Mouse (Mus musculus): ENCODE data around the gene Hk1. TPM values are rescaled to one million over a fixed set of nuclear protein-coding genes. Genes with fewer than 3 reads are reported as not detected.
"Not testable (repeated sequence)": the region's sequence is repeated elsewhere in the genome, so short reads cannot be mapped to it uniquely, and the experiment has no call there.

The Hk1 gene
- total RNA-seq, 2 experiments from 2014 or later: 311 to 316 TPM

DNA sequence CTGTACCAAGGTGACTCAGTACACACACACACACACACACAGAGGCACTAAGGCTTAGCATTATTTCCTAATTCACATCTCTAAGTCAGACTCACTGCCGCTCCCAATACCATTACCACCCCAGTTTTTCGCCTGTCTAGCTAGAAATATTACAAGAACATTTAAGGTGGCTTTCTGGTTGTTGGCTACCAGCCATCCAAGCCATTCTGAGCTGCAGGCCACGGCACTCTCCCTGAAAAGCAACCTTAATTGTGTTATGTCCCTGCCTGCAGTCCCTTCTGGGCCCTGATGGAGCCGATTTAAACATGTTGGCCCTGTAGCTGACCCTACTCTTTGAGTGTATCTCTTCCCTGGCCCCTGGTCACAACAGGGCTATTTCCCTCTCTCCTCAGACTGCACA, 37.8 kb downstream of the Hk1 start:
- DNase-seq (ENCODE audit: low spot score in 2 of 2): no peak

DNA sequence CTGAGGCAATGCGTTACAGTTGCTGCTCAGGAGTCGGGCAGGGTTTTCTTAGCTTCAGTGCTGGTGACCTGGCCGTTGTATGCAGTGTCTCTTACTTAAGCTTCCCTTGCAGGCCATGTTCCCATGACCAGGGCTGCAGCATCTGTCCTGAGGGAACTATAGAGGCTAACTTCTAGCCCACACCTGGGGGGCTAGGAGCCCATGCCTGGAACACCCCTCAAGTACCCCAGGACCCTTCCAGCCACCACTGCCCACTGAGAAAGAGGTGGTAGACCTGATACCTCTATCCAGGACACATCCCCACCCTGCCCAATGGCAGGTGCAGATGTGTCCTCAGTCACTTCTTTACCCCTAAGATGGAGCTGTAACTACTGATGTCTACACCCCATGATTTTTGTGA, 38.7 kb downstream of the Hk1 start:
- no peak for DNase-seq (ENCODE audit: low spot score in 2 of 2)

DNA sequence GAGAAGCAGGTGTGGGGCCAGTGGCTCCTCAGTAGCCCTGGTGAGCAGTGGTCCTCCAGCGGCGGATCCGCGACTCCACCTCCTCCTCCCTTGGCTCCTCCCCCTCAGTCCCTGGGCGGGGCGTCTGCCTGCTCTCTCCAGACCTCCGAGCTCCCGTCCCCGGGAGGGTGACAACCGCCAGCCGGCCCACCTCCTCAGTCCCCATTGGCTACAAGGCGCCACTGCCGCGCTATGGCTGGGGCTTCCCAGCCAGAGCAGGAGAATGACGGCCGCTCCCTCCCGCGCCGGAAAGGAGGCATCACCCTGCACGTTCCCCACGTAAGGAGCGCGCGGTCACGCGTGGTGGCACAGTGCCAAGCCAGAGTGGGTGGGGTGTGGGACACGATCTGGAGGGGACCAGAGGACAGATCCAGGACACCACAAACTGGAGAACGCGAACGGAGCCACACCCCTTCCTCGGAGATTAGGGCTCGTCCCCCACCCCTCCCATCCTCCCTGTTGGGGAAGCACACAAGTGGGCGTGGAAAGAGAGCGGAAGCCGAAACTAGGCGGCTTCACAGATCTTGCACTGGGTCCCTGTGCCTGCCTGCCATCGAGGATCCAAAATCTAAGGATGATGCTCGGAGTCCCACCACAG, 39.5 kb downstream of the Hk1 start:
- DNase-seq (ENCODE audit: low spot score in 2 of 2): peak; percentile 96 to 97

DNA sequence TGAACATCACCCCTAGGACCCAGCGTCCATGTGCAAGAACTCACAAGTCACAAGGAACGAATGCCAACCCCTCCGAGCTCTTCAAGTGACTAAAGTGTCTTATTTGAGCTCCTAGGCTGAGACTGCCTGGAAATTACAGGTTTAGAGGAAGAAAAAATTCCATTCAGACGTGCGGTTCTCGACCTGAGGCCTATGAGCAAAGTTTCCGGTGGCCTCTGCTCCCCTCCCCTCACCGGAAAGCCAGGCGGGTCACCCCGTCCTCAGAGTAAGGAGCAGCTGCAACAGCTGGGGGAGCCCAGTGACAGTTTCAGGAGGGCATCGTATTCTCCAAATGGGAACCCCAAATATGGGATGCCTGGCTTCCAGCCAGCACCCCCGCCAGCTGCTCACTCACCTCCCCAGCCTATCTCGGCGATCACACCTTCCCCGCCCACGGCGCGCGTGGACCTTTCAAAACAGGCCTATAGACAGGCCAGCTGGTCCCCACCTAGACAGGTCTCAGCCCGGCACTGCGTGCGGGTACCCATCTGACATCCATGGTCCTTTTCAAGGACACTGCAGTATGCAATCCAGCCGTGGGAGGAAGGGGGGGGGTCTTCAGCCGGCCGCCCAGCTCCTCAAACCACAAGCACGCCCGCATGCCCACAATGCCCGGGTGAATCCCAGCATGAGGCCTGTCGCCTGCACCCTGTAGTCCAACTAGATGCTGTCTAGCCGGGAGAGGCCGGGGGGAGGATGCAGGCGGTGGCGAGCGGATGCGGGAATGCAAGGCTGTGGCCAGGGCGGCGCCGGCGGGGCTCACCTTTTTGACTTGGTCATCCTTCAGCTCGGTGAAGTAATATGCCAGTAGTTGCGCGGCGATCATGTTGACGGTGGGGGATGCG, 40.3 kb downstream of the Hk1 start:
- DNase-seq (ENCODE audit: low spot score in 2 of 2): peak in 1 of 2 experiments; percentile 33

DNA sequence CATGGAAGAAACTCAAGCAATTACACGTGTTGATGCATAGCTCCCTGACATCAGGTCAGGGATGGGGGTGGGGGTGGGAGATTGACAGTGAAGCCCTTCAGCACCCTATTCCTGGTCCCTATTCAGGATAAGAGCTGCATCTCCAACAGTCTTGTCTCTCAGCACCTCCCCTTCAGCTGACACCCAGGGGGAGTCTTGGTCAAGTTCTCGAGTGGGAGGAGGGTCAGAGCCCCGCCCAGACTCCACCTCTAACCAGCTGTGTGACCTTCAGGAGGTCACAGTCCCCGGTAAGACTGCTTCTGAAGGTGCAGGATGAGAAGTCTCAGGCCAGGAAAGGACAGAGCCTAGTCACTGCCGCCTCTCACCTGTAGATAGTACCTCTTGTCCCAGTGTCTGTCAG, 41.1 kb downstream of the Hk1 start:
- DNase-seq (ENCODE audit: low spot score in 2 of 2): no peak

DNA sequence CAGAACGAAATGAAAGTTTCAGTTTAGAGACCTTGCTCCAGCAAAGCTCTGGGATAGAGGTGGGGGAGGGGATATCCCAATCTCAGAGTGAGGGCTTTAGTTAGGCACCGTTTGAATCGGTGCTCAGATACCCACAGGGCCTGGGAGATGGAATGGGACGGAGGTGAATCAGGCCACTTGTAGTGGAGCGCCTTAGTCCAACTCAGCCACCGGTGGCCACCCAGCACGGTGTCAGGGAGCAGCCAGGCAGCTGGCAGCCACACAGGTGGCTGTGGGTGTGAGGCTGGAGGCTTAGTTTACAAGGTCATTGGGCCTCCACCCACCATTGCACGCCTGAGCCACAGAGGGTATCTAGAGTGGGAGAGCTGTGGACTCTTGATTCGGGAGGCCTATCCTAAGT, 41.5 kb downstream of the Hk1 start:
- no peak for DNase-seq (ENCODE audit: low spot score in 2 of 2)

DNA sequence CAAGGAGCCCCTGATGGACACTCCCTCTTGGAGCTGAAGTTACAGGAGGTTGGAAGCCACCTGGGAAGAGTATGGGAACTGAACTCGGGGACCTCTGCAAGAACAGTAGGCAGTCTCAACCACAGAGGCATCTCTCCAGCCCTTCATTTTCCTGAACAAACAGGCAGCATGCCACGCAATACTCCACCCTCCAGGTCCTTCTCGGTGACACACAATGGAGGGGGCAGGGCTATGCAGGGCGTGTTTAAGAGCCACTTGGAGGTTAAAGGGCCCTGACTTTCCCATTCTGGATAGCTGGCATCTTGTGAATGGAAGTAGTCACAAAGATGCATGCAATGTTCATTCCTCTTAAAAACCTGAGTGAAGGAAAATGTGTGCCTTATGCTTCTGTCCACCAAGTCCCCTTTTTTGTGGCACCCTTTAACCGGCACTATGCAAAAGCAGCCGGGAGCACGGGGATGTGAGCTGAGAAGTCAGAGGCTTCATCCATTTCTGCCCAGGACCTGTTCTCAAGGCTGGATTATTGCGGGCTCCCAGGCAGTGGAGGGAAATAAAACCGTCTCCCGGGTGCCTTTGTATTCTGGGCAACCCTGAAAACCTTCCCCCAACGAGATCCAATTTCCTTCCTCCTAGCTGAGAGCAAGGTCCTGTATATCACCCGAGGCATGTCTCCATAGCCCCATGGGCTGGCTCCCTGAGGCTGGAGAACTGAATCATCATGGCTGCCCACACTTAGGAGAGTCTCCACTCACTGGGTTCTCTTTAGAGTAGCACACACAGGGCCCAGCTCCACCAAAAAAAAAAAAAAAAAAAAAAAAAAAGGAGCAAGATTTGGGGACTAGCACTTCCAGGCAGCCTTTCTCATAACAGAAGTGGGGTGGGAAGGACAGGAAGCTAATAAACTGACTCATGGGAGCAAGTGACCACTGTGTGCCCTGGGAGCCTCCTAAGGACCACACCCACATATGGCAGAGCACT, 42.8 kb downstream of the Hk1 start:
- no peak for DNase-seq (ENCODE audit: low spot score in 2 of 2)

DNA sequence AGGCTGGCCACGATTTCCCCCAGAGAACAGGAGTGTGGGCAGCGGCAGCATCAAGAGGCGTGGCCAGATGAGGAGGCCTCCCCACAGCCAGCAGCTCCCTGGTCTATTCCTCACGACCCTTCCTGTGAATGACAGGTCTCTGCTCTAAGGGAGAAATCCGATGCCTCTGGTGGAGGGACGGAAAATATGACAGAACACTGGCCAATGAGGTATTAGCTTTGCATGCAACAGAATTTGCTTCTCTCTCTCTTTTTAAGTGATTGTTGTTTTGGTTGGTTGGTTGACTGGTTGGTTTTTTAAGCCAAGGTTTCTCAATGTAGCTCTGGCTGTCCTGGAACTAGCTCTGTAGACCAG, 44.3 kb downstream of the Hk1 start:
- no peak for DNase-seq (ENCODE audit: low spot score in 2 of 2)

DNA sequence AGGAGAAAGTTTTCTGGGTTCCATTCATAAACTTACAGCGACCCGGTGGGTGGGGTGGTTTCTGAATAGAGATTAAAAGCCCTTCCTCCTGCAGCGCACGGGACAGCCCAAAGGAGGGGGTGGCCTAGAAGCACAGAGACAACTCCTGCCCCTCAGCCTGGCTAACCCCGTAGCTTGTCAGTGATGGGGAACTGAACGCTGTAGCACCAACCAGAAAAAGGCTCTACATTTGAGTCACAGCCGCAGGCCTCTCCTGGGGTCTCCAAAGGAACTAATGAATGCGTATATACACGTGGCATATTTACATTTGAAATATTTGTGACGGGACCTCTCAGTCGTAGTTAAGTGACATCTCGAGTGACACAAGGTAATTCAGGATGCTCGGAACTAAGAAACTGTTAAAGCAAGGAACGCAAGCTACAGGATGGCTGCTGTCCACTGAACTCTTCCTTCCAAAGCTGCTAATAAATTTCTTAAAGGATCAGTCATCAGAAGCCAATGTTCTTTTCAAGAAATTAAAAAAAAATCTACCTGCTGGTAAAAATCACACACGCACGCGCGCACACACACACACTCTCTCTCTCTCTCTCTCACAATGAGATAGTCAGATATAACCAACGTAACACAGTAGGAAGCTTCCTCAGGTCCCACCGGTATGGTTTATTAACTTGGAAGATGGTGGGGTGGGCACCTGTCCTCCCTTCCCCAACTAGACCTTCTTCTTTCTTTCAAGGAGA, 44.9 kb downstream of the Hk1 start:
- DNase-seq (ENCODE audit: low spot score in 2 of 2): no peak

DNA sequence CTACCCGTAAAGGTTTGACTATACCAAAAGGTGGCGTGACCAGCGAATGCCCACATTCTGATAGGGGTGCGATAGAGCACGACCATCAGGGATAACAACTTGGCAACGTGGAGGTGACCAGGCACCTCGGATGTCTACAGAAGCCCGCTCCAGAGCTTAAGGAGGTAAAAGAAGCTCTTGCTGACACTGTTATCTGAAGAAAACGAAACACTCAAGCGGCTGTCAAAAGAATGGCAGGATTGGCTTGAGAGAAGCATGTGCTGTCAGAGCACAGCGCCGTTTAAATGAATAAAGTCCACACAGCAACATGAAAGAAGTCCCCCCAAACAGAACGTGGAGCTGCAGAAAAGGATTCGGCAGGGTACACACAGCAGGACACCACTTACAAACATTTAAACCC, 46.4 kb downstream of the Hk1 start:
- DNase-seq (ENCODE audit: low spot score in 2 of 2): no peak

DNA sequence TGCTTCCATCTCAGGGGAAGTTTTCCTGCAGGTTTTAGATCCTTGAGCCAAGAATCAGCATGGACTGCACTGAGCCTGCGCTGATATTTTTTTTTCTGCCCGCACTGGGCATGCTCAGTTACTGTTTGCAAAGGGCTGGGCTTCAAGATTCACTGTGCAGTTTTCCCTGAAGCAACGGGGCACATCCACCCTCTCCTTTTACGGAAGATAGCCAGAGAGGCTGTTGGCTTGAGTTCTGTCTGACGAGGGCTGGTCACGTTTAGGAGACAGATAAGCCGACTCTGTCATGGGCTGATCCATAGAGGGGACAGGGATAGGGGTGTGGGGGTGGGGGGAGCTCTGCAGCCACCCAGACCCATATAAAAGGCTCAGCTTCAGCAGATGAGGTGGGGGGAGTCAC, 47.2 kb downstream of the Hk1 start:
- peak; percentile 62 to 72 for DNase-seq (ENCODE audit: low spot score in 2 of 2)

DNA sequence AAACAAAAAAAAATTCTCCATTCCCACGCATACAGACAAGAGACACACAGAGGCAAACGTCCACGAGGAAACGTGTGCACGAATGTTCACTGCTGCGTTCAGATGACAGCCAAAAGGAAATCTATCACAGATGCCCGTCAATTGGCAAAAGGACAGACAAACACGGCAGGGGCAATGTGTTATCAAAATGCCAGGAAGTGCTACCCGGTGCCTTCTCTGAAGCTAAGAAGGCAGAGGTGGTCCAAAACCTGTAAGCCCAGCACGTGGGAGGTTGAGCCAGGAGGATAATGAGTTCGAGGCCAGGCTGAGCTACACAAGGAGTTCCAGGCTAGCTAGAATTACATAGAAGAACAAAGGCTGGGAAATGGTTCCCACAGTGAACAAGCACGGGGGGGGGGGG, 47.9 kb downstream of the Hk1 start:
- DNase-seq (ENCODE audit: low spot score in 2 of 2): no peak

DNA sequence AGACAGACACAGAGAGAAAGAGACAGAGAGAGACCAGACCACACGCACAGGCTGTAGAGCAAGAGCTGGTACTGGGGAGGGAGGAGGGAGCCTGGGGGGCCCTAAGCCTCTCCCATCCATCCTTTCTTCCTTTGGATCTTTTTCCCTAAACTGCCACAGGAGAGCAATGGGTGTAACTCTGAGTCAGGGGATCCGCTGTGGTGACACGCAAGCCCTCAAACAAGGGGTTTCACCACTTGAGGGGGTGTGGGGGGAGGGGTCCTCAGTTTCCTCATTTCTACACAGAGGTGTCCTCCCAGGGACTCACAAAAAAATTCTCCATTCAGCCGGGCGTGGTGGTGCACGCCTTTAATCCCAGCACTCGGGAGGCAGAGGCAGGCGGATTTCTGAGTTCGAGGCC, 48.4 kb downstream of the Hk1 start:
- DNase-seq (ENCODE audit: low spot score in 2 of 2): no peak

DNA sequence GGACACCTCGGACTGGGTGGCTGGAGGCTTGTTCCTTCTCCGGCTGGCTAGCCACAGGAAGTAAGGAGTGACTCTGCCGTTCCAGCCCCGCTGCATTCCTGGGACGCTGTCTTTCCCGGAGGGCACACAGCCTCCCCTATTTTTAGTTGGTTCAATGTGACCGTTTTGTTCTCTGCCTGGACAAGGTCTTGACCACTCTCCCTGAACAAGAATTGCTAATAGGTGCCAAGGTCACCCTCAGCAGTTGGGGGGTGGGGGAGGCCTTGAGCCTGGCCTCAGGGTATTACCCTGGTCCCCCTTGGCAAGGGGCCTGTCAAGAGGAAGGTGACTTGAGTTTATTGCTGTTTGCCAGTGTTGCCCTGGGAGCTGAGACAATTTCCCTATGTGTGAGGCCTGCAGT, 49.9 kb downstream of the Hk1 start:
- DNase-seq (ENCODE audit: low spot score in 2 of 2): no peak

DNA sequence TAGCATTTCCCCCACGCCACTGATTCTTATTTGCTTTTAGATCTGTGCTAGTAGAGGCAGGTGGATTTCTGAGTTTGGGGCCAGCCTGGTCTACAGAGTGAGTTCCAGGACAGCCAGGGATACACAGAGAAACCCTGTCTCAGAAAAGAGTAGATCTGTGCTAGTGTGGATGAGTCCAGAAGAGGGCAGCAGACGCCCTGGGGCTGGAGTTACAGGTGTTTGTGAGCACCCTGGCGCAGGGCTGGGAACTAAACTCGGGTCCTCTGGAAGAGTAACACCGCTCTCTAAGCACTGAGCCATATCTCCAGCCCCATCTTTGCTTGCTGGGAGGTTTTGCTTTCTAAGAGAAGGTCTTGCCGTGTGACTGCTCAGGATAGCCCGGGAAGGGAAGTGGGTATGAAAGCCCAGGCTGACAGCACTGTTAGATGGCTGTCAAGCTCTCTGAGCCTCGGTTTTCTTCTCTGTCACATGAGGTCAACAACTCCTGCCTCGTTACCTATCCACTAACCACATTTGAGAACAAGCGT, 50.8 kb downstream of the Hk1 start:
- DNase-seq (ENCODE audit: low spot score in 2 of 2): no peak

DNA sequence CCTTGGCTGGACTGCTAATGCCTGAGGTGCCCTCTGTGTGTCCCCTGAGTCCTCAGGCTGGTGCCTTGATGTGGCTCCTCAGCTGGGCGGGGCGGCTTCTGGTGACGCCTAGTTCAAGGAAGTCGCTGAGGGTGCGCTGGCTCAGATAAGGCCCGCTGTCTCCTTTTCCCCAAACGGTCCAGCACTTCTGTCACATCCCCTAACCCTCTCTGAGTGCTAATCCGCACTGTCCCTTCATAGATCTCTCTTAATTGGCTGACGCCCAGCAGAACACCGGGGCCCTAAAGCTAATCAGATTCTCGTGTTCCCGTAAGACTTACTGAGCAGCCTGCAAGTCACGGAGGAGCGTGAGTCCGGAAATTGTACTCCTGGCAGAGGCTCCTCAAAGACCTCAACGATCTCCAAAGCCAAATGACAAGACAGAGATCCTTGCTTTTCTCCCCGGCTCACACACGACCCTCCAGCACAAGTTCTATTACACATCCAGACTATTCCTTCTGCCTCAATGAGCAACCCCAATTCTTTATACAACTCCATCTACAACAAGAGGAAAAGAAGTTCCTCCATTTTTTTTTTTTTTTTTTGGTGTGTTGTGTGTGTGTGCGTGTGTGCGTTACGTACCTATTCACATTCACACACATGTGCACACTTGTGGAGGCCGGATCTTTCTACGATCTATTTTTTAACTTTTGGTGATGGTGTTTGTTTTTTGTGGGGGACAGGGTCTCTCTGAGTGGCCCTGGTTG, 52.0 kb downstream of the Hk1 start:
- DNase-seq (ENCODE audit: low spot score in 2 of 2): no peak

DNA sequence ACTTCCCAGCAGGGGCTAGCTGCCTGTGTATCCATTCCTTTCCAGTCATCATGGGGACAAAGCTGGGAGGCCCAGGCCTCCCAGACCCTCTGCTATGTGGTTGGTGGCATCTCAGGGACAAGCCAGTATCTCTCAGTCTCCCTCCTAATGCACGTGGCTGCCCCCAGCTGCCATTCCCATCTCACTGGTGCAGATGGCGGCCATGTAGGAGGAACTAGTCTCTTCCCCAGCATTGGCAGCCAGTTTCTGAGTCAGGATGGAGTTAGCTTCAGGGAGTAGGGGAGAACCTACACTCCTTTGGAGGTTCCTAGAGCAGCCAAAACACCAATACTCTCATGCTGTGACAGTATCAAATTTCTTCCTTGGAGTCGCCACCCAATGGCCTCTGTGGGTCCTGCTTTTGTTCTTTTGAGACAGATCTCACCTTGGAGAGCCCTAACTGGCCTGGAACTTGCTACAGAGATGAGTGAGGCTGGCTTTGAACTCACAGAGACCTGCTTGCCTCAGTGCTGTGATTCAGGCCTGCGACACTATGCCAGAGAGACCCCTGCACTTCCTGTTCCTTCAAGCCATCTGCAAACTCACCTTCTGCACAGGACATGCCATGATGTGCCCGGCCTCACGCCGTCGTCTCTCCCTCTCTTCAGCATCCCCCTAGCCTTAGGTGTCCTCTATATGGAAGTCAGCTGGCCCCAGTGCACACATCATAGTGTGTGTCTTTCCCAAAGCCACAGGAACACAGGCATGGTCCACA, 52.7 kb downstream of the Hk1 start:
- no peak for DNase-seq (ENCODE audit: low spot score in 2 of 2)

DNA sequence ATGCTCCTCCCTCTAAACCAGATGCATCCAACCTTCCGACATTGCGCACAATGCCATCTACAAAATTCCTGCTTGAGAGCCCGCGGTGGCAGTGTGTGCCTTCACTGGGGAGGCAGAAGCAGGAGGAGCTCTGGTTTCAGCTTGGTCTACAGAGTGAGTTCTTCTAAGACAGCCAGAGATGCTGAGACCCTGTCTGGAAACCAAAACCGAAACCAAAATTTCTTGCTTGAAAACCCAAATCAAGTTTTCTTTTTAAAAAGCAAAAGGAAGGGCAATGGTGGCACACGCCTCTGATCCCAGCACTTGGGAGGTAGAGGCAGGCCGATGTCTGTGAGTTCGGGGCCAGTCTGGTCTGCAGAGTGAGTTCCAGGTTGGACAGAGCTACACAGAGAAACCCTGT, 53.7 kb downstream of the Hk1 start:
- no peak for DNase-seq (ENCODE audit: low spot score in 2 of 2)

DNA sequence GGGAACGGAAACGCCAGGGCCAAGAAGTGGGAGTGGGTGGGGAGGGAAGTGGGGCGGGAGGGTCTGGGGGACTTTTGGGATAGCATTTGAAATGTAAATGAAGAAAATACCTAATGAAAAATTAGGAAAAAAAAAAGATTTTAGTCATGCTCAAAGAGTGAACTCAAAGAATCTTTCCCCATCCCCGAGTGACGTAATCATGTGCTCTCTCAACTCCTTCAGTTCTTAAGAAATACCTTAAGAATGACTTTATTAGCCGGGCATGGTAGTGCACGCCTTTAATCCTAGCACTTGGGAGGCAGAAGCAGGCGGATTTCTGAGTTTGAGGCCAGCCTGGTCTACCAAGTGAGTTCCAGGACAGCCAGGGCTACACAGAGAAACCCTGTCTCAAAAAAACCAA, 56.9 kb downstream of the Hk1 start:
- DNase-seq (ENCODE audit: low spot score in 2 of 2): not testable (repeated sequence)

Measured in layer of hippocampus, adult 18-20 months (tissue).